In genomic region chr1:180363317-180363716, GRCm38 (mm10) we compare ENCODE assay signal across 9 mouse cellular contexts. TPM values are rescaled to one million over a fixed set of nuclear protein-coding genes. Genes with fewer than 3 reads are reported as not detected.
DNase-seq lines count a peak whose midpoint lies in the region; ATAC-seq and TF ChIP-seq lines count a peak whose summit lies in the region.
"Had no signal": no experiment of that assay in that cellular context is flagged by ENCODE, and none has a peak within 500 bp of the region (broad histone marks: within the 10 kb centered on the region; RNA-seq: fewer than 3 reads in every experiment).

No protein-coding gene starts in this region.

- H3K9me3 ChIP-seq in hindbrain, embryonic 10.5 days = no peaks in the 10 kb centered on the region
- H3K9me3 ChIP-seq in hindbrain, embryonic 12.5 days (replicated peaks) = no peaks in the 10 kb centered on the region
- H3K9me3 ChIP-seq in lung, embryonic 14.5 days (ENCODE audit: low read depth, low read length) = no peaks in the 10 kb centered on the region
- no peaks in the 10 kb centered on the region for H3K9me3 ChIP-seq in liver, embryonic 13.5 days (replicated peaks)
- H3K9me3 ChIP-seq: embryonic facial prominence, embryonic 15.5 days had no signal

- H3K36me3 ChIP-seq in hindbrain, embryonic 10.5 days = no peaks in the 10 kb centered on the region
- no peaks in the 10 kb centered on the region for H3K36me3 ChIP-seq in hindbrain, embryonic 12.5 days
- H3K36me3 ChIP-seq in lung, embryonic 14.5 days (ENCODE audit: insufficient read depth) = 0 out of 2 replicates have a peak, but pooled peaks cover 5% of the 10 kb centered on the region
- no peaks in the 10 kb centered on the region for H3K36me3 ChIP-seq in liver, embryonic 13.5 days
- H3K36me3 ChIP-seq: embryonic facial prominence, embryonic 15.5 days had no signal

- WGBS in hindbrain, embryonic 10.5 days = 84% methylated on average over 3 of the region's 3 CpGs
- 89% methylated on average over 3 of the region's 3 CpGs for WGBS in hindbrain, embryonic 12.5 days
- WGBS in lung, embryonic 14.5 days = 56% methylated on average over 3 of the region's 3 CpGs
- 43% methylated on average over 3 of the region's 3 CpGs for WGBS in lung, adult 2 months
- WGBS in liver, embryonic 13.5 days (ENCODE audit: insufficient replicate concordance) = 58% methylated on average over 3 of the region's 3 CpGs

- H3K4me3 ChIP-seq in hindbrain, embryonic 10.5 days = no peak overlapping the region
- no peak overlapping the region for H3K4me3 ChIP-seq in hindbrain, embryonic 12.5 days
- no peak overlapping the region for H3K4me3 ChIP-seq in lung, embryonic 14.5 days (ENCODE audit: low read depth, low read length)
- no peak overlapping the region for H3K4me3 ChIP-seq in lung, adult 2 months (replicated peaks; ENCODE audit: extremely low read depth, low read depth, low read length)
- H3K4me3 ChIP-seq in liver, embryonic 13.5 days (replicated peaks) = no peak overlapping the region
- H3K4me3 ChIP-seq: embryonic facial prominence, embryonic 15.5 days had no signal

- no peak for DNase-seq in hindbrain, embryonic 10.5 days (ENCODE audit: low spot score)
- DNase-seq in lung, embryonic 14.5 days = no peak
- no peak for DNase-seq in lung, adult 2 months
- DNase-seq in liver, embryonic 13.5 days = no peak
- DNase-seq in lung, postnatal 36 days = peak; percentile 72
- DNase-seq in spleen, adult 18-20 months = no peak
- DNase-seq: thymus, adult 2 months had no signal

- ATAC-seq in hindbrain, embryonic 12.5 days (ENCODE audit: low FRiP score) = no peak
- ATAC-seq in lung, embryonic 14.5 days (ENCODE audit: insufficient read depth) = no peak
- ATAC-seq in liver, embryonic 13.5 days (ENCODE audit: low read depth) = no peak

- peaks cover 3% of the 10 kb centered on the region; the same call in 1 of the 2 replicates for H3K27me3 ChIP-seq in hindbrain, embryonic 10.5 days (ENCODE audit: insufficient read depth, poor library complexity, severe bottlenecking)
- H3K27me3 ChIP-seq in hindbrain, embryonic 12.5 days = no peaks in the 10 kb centered on the region
- no peaks in the 10 kb centered on the region for H3K27me3 ChIP-seq in lung, embryonic 14.5 days (ENCODE audit: insufficient read depth, low read length)
- H3K27me3 ChIP-seq in liver, embryonic 13.5 days = 0 out of 2 replicates have a peak, but pooled peaks cover 3% of the 10 kb centered on the region
- H3K27me3 ChIP-seq: embryonic facial prominence, embryonic 15.5 days had no signal

- H3K9ac ChIP-seq in hindbrain, embryonic 12.5 days = no peak overlapping the region
- no peak overlapping the region for H3K9ac ChIP-seq in lung, embryonic 14.5 days
- no peak overlapping the region for H3K9ac ChIP-seq in liver, embryonic 13.5 days
- H3K9ac ChIP-seq: embryonic facial prominence, embryonic 15.5 days had no signal

- no peak overlapping the region for H3K4me2 ChIP-seq in hindbrain, embryonic 12.5 days (replicated peaks)
- H3K4me2 ChIP-seq in lung, embryonic 14.5 days = peak overlapping the region; percentile 15; the same call in 1 of the 2 replicates
- H3K4me2 ChIP-seq in liver, embryonic 13.5 days = no peak overlapping the region
- H3K4me2 ChIP-seq: embryonic facial prominence, embryonic 15.5 days had no signal

- no peak for TF ChIP-seq CTCF in lung, embryonic 14.5 days (IDR thresholded peaks at IDR 0.05; ENCODE audit: low read depth)
- no peak for TF ChIP-seq CTCF in lung, adult 2 months (IDR thresholded peaks at IDR 0.05; ENCODE audit: insufficient read depth, low read length)

- H3K4me1 ChIP-seq in hindbrain, embryonic 10.5 days (replicated peaks) = peaks cover 42% of the 10 kb centered on the region
- peaks cover 30% of the 10 kb centered on the region for H3K4me1 ChIP-seq in hindbrain, embryonic 12.5 days
- H3K4me1 ChIP-seq in lung, embryonic 14.5 days (ENCODE audit: insufficient read depth) = peaks cover 17% of the 10 kb centered on the region; the same call in 1 of the 2 replicates
- peaks cover 62% of the 10 kb centered on the region for H3K4me1 ChIP-seq in lung, adult 2 months (ENCODE audit: control insufficient read depth, insufficient read depth, low read length)
- peaks cover 57% of the 10 kb centered on the region for H3K4me1 ChIP-seq in liver, embryonic 13.5 days (replicated peaks)

- TF ChIP-seq POLR2A in lung, adult 2 months (IDR thresholded peaks at IDR 0.05; ENCODE audit: borderline replicate concordance, extremely low read depth, low read depth, low read length) = no peak

- H3K27ac ChIP-seq in hindbrain, embryonic 10.5 days = 0 out of 2 replicates have a peak overlapping the region, but pooled peaks have one; percentile 35
- H3K27ac ChIP-seq in hindbrain, embryonic 12.5 days = no peak overlapping the region
- H3K27ac ChIP-seq in lung, embryonic 14.5 days (ENCODE audit: low read depth) = peak overlapping the region; percentile 58
- peak overlapping the region; percentile 59 for H3K27ac ChIP-seq in liver, embryonic 13.5 days
- H3K27ac ChIP-seq: embryonic facial prominence, embryonic 15.5 days had no signal

RNA-seq across cellular contexts. Expression of gene Itpkb, which starts 33.0 kb away (rescaled TPM):
- 3.7 and 4.2 TPM in 2 replicates for polyA plus RNA-seq in hindbrain, embryonic 10.5 days (2016; fragmentation: Nextera tagmentation; extraction: Ambion mirVana)
- polyA plus RNA-seq in hindbrain, embryonic 12.5 days (2016; fragmentation: Nextera tagmentation; extraction: Ambion mirVana) = 7.7 and 8.3 TPM in 2 replicates
- 8.1 and 9.0 TPM in 2 replicates for polyA plus RNA-seq in lung, embryonic 14.5 days (2014; fragmentation: Nextera tagmentation; extraction: Ambion mirVana)
- polyA plus RNA-seq in lung, adult 2 months (2012; rRNA removed) = 51.3 and 55.6 TPM in 2 replicates
- polyA plus RNA-seq in liver, embryonic 13.5 days (2015; fragmentation: Nextera tagmentation; extraction: Ambion mirVana) = 1.3 TPM in 2 replicates
